Mouse (Mus musculus): ENCODE results near the gene Osgepl1. TPM values are rescaled to one million over a fixed set of nuclear protein-coding genes. Genes with fewer than 3 reads are reported as not detected.
"Not testable (repeated sequence)": the region's sequence is repeated elsewhere in the genome, so short reads cannot be mapped to it uniquely, and the experiment has no call there.

Osgepl1 gene
- total and polyA plus RNA-seq, 3 experiments = 27.7 to 55.9 (median 51.5) TPM

DNA sequence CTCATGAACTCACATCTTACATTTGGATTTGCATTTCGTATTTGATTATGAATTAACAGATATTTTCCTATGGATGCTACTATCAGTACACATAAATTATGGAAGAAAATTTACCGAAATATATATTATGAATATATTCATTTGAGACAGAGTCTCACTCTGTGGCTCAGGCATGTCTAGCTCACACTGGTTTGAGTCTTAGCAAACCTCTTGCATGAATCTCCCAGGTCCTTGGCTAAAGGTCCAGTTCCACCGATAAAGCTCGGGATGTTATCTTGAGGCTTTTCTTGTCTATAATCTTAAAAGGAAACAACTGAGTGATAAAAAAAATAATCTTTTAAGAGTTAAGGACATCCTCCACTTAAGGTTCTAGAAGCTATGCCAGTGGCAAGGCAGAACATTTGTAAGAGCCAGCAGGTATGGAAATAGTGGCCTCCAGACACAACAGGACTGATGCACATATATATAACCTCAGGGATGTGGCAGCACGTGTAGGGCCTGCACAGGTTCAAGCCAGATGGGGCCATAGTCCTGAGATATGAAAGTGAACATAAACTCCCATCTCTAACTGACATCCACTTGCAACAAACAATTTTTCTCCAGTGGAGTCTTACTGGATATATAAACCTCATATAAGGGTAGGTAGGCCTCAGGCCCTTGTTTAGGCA, 11.5 kb downstream of the Osgepl1 start:
- 64% methylated on average over 5 of the region's 5 CpGs for WGBS
- no peak overlapping the region for H3K9ac ChIP-seq (ENCODE audit: low read depth, low read length)
- no peak overlapping the region for H3K27ac ChIP-seq
- DNase-seq = no peak
- no peak overlapping the region for H3K4me3 ChIP-seq
- H3K4me1 ChIP-seq (ENCODE audit: control insufficient read depth, insufficient read depth, low read length) = no peaks in the 10 kb centered on the region
- peaks cover 2% of the 10 kb centered on the region; the same call in 1 of the 2 replicates for H3K36me3 ChIP-seq (ENCODE audit: control insufficient read depth, insufficient read depth, low read length)
- no peaks in the 10 kb centered on the region for H3K79me2 ChIP-seq (replicated peaks; ENCODE audit: control insufficient read depth, insufficient read depth, low read length)
- intact Hi-C loops (cut with DNase I) = no loop called here
- TF ChIP-seq CTCF (IDR thresholded peaks at IDR 0.05) (no peak), POLR2A (IDR thresholded peaks at IDR 0.05; ENCODE audit: insufficient read depth, low read depth, low read length) (no peak), EP300 (IDR thresholded peaks at IDR 0.05; ENCODE audit: insufficient read depth, low read depth, low read length) (no peak)
- no peaks in the 10 kb centered on the region for H3K27me3 ChIP-seq (ENCODE audit: control insufficient read depth, insufficient read depth, low read length)

DNA sequence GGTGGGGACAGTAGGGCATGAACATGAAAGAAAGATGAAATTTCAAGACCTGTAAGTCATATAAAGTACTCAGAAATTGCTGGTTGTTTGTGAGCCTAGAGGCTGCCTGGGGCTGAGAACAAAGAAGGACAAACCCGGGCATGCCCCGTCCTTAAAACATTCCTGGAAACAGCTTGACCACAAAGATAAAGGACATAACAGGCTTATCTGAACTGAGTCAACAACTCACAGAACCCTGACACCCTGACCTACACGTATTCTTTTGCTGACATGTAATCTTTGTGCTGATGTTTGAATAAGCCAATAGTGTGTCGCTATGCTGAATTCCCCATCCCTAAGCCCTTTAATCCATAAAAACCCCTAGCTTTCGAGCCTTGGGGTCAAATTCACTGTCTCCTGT, 20.1 kb downstream of the Osgepl1 start:
- intact Hi-C loops (cut with DNase I); H3K27ac ChIP-seq; H3K9ac ChIP-seq (ENCODE audit: low read depth, low read length); H3K79me2 ChIP-seq (replicated peaks; ENCODE audit: control insufficient read depth, insufficient read depth, low read length); DNase-seq; H3K27me3 ChIP-seq (ENCODE audit: control insufficient read depth, insufficient read depth, low read length); H3K4me3 ChIP-seq; H3K4me1 ChIP-seq (ENCODE audit: control insufficient read depth, insufficient read depth, low read length); H3K36me3 ChIP-seq (ENCODE audit: control insufficient read depth, insufficient read depth, low read length): not testable (repeated sequence)
- WGBS = 36% methylated on average over 5 of the region's 5 CpGs

GRCm38 (mm10) chr1:53335465-53335864, 22.0 kb downstream of the Osgepl1 start:
- H3K4me1 ChIP-seq (ENCODE audit: control insufficient read depth, insufficient read depth, low read length) = no peaks in the 10 kb centered on the region
- H3K79me2 ChIP-seq (replicated peaks; ENCODE audit: control insufficient read depth, insufficient read depth, low read length) = no peaks in the 10 kb centered on the region
- no peak overlapping the region for H3K9ac ChIP-seq (ENCODE audit: low read depth, low read length)
- H3K27me3 ChIP-seq (ENCODE audit: control insufficient read depth, insufficient read depth, low read length) = no peaks in the 10 kb centered on the region
- no peak for DNase-seq
- TF ChIP-seq EP300 (IDR thresholded peaks at IDR 0.05; ENCODE audit: insufficient read depth, low read depth, low read length) = no peak
- TF ChIP-seq CTCF (IDR thresholded peaks at IDR 0.05) = no peak
- TF ChIP-seq POLR2A (IDR thresholded peaks at IDR 0.05; ENCODE audit: insufficient read depth, low read depth, low read length) = no peak
- H3K36me3 ChIP-seq (ENCODE audit: control insufficient read depth, insufficient read depth, low read length) = no peaks in the 10 kb centered on the region
- H3K4me3 ChIP-seq = no peak overlapping the region
- intact Hi-C loops (cut with DNase I) = no loop called here
- no peak overlapping the region for H3K27ac ChIP-seq

DNA sequence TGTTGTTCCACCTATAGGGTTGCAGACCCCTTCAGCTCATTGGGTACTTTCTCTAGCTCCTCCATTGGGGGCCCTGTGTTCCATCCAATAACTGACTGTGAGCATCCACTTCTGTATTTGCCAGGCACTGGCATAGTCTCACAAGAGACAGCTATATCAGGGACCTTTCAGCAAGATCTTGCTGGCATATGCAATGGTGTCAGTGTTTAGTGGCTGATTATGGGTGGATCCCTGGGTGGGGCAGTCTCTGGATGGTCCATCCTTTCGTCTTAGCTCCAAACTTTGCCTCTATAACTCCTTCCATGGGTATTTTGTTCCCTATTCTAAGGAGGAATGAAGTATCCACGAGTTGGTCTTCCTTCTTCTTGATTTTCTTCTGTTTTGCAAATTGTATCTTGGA, 24.0 kb downstream of the Osgepl1 start:
- intact Hi-C loops (cut with DNase I); H3K9ac ChIP-seq (ENCODE audit: low read depth, low read length); H3K36me3 ChIP-seq (ENCODE audit: control insufficient read depth, insufficient read depth, low read length); H3K4me3 ChIP-seq; H3K79me2 ChIP-seq (replicated peaks; ENCODE audit: control insufficient read depth, insufficient read depth, low read length); DNase-seq; H3K27me3 ChIP-seq (ENCODE audit: control insufficient read depth, insufficient read depth, low read length); H3K4me1 ChIP-seq (ENCODE audit: control insufficient read depth, insufficient read depth, low read length); H3K27ac ChIP-seq: not testable (repeated sequence)
- WGBS = 69% methylated on average over 2 of the region's 2 CpGs

- H3K36me3 ChIP-seq (ENCODE audit: control insufficient read depth, insufficient read depth, low read length) = peaks cover under 1% of the 10 kb centered on the region; the same call in 1 of the 2 replicates
- intact Hi-C loops (cut with DNase I) = no loop called here
- no peak overlapping the region for H3K4me3 ChIP-seq
- 99% methylated on average over 2 of the region's 2 CpGs for WGBS
- TF ChIP-seq CTCF (IDR thresholded peaks at IDR 0.05) (no peak), EP300 (IDR thresholded peaks at IDR 0.05; ENCODE audit: insufficient read depth, low read depth, low read length) (no peak), POLR2A (IDR thresholded peaks at IDR 0.05; ENCODE audit: insufficient read depth, low read depth, low read length) (no peak)
- no peaks in the 10 kb centered on the region for H3K27me3 ChIP-seq (ENCODE audit: control insufficient read depth, insufficient read depth, low read length)
- H3K79me2 ChIP-seq (replicated peaks; ENCODE audit: control insufficient read depth, insufficient read depth, low read length) = no peaks in the 10 kb centered on the region
- H3K9ac ChIP-seq (ENCODE audit: low read depth, low read length) = no peak overlapping the region
- no peak overlapping the region for H3K27ac ChIP-seq
- DNase-seq = no peak
- no peaks in the 10 kb centered on the region for H3K4me1 ChIP-seq (ENCODE audit: control insufficient read depth, insufficient read depth, low read length)
These were observed 27.6 kb downstream of the Osgepl1 start for GRCm38 (mm10) chr1:53341071-53341470.

- H3K4me3 ChIP-seq = peak within 1 kb of the TSS; percentile 94
- intact Hi-C loops (cut with DNase I) = loop anchor here (2.0 to 10.0 kb wide), 4 partner anchors 40 to 708 kb away; partner anchors contain the start of genes Gm28778, Ormdl1, Osgepl1 and Pms1
- peaks cover 3% of the 10 kb centered on the region for H3K36me3 ChIP-seq (ENCODE audit: control insufficient read depth, insufficient read depth, low read length)
- H3K4me1 ChIP-seq (ENCODE audit: control insufficient read depth, insufficient read depth, low read length) = peaks cover 3% of the 10 kb centered on the region
- peak; percentile 98 to 99 for DNase-seq
- H3K9ac ChIP-seq (ENCODE audit: low read depth, low read length) = peak within 1 kb of the TSS; percentile 94
- no peaks in the 10 kb centered on the region for H3K27me3 ChIP-seq (ENCODE audit: control insufficient read depth, insufficient read depth, low read length)
- H3K27ac ChIP-seq = peak within 1 kb of the TSS; percentile 85
- peak; percentile 78 for TF ChIP-seq POLR2A (IDR thresholded peaks at IDR 0.05; ENCODE audit: insufficient read depth, low read depth, low read length)
- TF ChIP-seq CTCF (IDR thresholded peaks at IDR 0.05) = peak; percentile 79
- TF ChIP-seq EP300 (IDR thresholded peaks at IDR 0.05; ENCODE audit: insufficient read depth, low read depth, low read length) = 0 out of 2 replicates have a peak, but pooled peaks have one; percentile 30
- H3K79me2 ChIP-seq (replicated peaks; ENCODE audit: control insufficient read depth, insufficient read depth, low read length) = no peaks in the 10 kb centered on the region
- WGBS = 1% methylated on average over 36 of the region's 44 CpGs
These were observed 39.2 kb downstream of the Osgepl1 start, which contains the start of the genes Asdurf, Gm28551 and Asnsd1 for GRCm38 (mm10) chr1:53352327-53353261. TSS of gene Asdurf (minus strand) at chr1:53352619. TSS of gene Gm28551 (minus strand) at chr1:53352667. TSS of gene Asnsd1 (minus strand) at chr1:53352752.
